Mouse (Mus musculus) bone marrow macrophage, adult 2 months (primary cell): ENCODE measurements around the gene Zmynd8.

Experiments
- CTCF ChIP-seq: IDR thresholded peaks from 2 replicates; pipeline ENCODE4 v1.5.1; 2012; ENCODE audit warnings: low read depth, mild to moderate bottlenecking, low read length, moderate library complexity
- POLR2A ChIP-seq: IDR thresholded peaks from 2 replicates; pipeline ENCODE4 v1.6.1; 2012; ENCODE audit warnings: mild to moderate bottlenecking, low read depth, low read length, borderline replicate concordance

DNA sequence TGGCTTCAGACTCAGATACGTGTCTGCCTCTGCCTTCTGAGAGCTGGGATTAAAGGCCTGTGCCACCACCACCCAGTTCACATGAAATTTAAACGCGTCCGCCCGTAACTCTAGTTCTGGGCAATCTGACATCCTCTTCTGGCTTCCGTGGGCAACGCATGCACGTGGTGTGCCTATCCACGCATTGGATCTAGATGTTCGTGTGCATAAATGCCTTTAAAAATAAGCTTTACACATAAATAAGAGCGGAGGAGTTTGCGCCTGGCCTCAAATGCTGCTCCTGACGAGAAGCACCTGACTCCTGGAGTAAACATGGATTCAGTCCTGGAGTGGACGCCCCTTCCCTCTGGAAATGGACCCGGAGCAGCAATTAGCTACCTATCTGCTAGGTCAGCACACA lies 76.3 kb downstream of the Zmynd8 start:
- TF ChIP-seq CTCF (no peak), POLR2A (no peak)
